Mouse (Mus musculus): ENCODE results near the gene Ovca2.
"Not testable (repeated sequence)": the region's sequence is repeated elsewhere in the genome, so short reads cannot be mapped to it uniquely, and the experiment has no call there.

Gene Ovca2

DNA sequence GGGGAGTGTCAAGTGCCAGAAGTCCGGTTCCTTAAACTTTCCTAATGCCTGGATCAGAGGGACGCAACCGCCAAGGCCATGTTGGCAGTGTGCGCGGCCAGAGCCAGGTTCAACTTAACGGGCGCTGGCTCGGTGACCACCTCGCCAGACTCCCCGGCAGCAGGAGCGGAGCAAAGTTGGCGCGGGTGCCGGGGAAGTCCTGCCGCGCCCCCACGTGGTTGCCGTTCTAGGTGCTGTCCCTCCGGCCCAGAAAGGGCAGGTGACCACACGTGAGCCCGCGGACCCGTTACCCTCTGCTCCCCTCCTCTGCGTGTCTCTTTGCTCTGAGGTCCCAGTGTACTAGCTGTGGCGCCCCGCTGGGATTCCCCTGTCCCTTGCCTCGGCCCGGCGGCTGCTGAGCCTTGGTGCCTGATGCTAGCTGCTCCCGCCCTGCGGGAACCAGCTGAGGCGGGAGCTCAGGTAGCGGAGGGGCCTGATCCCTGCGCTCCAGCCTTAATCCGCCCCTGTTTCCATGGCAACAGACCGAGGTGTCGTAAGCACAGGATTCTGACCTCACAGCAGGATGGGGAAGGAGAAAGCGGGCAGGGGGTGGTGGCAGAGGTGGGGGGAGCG, 16.3 kb upstream of the Ovca2 start:
- DNase-seq = peak; percentile 57 to 60

DNA sequence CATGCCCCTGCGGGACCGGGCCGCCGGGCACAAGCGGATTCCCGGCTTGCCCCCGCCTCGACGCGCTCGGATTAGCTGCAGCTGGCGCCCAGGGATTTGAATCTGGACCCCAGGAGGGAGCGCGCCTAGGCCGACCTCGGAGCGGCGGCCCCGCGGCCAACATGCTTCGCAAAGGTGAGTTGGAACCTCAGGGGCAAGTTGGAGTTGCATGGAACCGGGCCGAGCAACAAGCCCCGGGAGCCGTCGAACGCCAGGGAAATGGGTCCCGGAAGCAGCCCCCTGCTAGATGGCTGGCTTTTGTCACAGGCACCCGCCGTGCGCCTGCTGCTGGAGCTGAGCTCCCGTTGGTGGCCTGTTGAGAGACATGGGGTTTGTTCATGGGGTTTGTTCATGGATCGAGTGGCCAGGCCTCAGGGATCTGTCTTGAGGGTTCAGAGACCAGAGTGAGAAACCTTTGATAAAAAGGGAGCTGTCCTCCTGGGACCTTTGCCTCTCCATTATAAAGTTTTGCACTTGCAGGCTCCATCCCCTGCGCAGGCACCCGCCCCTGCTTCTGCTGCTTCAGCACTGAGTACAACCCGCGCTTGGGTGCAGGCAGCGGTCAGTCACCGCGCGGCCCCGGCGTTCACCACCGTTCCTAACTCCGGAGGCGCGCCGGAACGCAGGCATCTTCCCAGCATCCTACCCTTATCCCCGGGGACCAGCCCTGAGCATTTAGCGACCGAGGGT, 15.7 kb upstream of the Ovca2 start:
- no peak for DNase-seq

DNA sequence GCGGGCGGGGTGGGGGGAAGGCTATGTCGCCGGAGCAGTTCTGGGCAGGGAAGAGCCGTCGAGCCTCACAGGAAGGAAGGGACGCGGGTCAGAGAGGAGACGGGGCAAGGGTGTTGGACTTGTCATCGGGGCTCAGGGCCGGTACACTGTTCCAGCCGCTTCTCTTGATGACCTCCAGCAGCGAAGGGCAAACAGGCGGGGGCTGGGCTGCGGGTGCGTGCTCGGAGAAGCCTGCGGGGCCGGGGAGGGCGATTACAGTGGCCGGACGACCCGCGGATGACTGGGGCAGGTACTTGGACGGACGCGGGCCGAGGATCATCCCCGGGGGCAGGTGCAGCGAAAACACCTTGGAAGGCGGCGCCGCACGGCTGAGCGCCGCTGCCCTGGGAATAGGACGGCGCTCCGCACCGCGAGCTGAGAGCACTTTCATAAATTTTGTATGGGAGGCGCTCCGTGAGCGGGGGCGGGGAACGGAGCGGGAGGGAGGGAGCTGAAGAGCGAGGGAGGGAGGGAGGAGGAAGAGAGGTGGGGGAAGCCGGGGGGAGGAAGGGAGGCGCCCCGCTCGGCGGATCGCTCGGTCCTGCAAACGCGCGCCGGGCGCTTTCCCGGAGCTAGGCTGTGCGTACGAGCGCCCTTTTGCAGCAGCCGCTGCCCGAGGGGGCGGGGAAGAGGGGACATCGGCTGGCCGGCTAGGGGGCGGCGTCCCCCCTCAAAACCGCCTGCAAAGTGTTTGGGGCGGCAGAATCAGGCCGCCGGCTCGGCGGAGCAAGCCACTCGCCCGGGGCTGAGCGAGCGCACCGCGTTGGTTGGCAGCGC, 14.8 kb upstream of the Ovca2 start, which contains the start of gene Rtn4rl1:
Gene Rtn4rl1, plus strand, starts transcription at position 528 of the 816 bp plus-strand sequence.
- peak; percentile 78 to 80 for DNase-seq

DNA sequence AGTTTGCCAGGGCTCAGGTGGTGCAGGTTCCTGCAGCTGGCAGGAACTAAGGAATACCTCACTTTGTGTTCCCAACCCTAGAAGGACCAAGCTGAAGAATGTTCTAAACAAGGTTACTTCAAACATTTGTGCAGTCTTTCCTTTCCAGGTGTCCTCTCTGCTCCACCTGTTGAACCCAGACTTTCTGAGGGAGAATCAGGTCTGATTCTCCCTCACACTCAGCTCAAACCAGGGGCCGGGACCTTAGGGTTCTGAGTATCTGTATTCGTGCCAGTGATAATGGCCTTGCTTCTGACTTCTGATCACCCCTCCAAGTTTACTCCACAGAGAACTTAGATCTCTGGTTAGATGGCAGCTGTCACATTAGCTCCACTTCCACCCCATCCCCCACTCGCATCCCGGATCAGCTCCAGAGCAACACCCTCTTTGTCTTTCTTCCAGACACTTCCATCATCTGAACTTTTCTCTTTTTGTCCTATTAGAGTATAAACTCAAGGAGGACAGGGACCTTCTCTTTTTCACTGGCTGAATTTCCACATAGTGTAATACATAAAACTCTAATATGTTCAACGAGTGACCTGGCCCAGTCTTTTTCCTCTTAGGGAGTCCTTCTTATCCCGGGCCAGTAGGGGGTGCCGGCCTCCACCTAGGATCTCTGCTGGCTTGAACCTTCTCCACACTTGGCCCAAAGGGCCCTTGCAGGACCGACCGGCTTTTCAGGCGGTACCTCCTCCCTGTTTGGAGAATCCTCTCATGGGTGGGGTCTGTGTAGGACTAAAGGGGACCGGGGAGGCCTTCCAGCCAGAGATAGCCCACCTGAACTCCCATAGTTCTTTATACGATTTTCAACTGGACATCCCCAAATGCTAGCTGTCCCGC, 13.9 kb upstream of the Ovca2 start:
- DNase-seq = peak; percentile 86 to 90

DNA sequence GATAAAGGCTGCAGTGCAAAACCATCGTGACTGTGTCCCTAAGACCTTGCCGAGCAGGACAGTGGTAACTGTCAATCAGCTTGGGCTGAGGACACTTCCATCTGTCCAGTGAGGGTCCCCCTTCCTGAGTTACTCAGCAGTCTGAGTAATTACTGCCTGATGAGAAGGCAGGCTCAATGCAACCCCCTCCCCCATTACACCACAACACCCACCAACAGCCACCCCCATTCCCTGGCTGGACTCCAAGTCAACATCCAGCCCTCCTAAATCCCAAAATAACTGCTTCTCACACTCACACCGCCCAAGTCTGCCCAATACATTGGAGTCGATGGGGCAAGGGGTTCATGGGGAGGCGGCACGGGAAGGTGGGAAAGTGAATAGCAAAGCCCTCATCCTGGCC, 13.2 kb upstream of the Ovca2 start:
- DNase-seq = no peak

DNA sequence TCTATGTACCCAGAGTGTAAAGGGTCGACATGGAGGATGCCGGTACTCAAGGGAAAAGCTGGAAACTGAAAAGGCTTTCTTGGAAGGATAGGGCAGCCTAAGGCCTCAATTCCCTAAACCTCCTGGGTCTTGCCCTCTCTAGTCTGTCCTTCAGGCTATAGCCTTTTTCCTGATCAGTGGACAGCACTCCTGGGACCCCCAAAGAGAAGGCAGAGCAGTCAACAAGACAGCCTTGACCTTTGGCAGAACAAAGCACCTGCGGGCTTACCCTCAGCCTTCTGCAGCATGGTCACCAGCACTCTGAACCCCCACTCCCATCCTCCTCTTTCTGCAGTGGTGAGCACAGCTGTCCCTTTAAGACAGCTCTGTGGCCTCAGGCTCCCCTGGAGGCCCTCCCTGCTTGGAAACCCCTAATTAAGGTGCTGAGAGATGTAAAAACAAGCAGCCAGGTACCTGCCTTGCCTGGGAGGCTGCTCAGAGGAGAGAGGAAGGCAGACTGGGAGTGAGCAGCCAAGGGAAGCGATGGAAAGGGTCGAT, 12.3 kb upstream of the Ovca2 start, which contains the start of gene Dph1:
Gene Dph1, minus strand, starts transcription at position 337 of the 537 bp plus-strand sequence.
- no peak for DNase-seq

DNA sequence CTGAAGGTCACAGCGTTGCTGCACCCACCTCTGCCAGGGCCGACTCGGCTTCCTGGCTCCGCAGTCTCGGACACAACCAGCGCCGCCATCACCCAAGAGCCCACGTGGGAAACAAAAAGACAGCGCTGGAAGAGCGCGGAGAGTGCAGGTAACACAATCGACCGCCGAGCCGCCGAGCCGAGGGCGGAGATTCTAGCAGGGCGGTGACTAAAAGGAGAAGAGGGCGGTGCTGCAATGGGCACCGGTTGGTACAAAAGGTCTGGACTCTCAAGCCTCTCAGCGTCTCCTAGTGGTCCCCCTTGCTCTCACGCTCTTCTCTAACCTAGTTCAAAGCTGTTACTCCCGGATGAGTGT, 11.7 kb upstream of the Ovca2 start:
- peak; percentile 88 to 90 for DNase-seq

DNA sequence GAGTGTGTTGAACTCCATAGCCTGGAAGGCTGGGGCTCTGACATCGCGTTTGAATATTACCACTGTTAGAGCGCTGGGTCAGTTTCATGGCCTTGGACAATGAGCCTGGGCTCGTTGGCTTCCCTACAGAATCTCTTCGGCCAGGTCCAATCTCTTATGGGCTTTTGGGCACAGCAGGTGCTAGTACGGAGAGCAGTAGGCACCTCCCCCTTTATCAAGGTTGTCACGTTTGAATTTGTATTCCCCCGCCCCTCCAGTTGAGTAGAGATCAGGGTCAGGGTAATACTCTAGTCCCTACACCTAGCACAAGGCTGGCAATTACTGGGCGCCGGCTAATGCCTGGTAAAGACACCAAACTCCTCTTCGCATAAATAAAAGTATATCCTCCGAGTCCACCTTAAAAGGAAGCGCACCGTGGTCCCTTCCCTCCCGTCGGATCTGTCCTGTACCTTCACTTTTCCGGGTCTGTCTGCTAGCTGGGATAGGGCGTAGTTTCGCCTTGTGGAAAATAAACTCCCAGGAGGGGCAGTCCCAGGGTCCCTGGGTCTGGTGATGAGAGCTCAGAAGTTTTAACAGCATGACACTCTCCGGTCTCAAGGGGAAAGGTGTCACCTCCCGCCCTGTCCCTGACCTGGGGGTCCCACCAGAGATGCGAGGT, 11.2 kb upstream of the Ovca2 start:
- no peak for DNase-seq

DNA sequence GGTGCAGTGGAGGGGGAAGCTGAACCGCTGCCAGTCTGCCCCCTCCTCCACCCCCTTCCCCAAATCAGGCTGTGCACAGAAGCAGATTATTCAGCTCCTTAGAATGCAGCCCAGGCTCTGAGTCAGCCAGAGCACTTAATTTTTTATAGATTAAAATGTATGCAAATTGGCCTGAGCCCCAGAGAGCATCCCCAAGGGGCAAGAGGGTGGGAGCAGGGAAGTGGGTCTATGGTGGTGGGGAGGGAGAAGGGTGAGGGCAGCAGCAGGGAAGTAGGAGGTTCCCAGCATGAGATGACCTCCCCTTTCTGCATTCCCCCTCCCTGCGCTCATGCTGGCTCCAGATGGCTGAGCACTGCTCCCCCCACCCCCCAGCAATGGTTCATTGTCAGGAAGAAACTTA, 6.4 kb upstream of the Ovca2 start:
- DNase-seq = no peak

DNA sequence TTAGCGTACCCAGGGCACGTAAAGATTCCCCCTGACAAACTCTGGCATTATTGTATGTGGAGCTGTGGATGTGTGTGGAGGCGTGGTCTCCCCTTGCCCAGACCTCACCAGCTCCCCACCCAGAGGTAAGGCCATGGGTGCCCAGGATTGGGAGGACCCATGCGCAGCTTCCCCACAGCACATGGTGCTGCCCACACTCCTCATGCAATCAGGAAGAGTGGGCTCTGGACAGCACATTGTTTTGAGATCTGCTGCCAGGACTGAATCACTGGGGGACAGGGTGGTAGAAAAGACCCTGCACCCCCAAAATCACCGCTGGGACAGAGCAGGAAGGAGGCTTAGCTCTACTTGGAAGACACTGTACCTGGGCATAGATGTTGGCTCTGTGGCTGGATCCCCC, 5.9 kb upstream of the Ovca2 start:
- no peak for DNase-seq

DNA sequence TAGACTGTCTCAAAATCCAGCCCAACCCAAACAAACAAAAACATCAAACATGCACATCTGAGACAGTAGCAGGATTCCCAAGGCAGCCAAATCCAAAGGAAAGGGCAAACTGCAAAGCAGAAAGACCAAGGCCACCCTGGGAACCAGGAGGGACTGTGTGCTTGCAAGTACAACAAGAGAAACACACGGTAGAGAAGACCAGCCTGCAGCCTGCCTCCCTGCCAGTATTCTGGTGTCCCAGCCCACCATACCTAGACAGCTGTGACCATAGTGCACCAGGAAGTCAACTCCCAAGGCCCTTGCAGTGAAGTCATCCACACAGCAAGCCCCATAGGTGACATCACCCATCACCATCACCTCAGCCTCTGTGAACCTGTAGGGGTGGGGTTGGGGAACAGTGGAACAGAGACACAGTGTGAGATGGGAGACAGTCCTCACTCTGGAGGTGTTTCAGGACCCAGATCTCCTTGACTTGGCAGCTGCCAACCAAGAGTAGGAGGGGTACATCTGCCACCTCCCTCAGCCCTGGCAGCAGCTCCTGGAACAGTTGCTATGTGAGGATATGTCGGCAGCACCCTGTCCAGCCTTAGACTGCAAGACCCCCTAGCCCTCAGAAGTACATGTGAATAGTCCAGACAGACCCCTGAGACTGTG, 5.4 kb upstream of the Ovca2 start:
- DNase-seq = no peak

DNA sequence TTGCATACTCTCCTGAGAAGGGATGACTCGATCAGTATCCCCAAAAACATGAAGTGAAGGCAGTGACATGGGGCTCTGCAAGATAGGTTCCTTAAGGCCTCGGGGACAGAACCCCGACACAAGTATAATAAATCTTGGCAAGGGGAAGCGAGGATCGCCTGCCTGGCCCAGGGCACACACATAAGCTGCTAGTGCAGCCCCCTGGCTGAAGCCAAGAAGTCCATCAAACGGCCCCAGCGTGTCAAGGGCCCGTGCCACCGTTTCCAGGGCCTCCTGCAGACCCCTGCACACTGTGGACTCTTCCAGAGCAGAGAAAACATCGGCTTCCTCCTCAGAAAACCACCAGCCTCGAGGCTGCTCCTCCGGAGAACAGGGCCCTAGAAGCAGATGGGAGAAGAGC, 624 bp downstream of the Ovca2 start:
- no peak for DNase-seq

DNA sequence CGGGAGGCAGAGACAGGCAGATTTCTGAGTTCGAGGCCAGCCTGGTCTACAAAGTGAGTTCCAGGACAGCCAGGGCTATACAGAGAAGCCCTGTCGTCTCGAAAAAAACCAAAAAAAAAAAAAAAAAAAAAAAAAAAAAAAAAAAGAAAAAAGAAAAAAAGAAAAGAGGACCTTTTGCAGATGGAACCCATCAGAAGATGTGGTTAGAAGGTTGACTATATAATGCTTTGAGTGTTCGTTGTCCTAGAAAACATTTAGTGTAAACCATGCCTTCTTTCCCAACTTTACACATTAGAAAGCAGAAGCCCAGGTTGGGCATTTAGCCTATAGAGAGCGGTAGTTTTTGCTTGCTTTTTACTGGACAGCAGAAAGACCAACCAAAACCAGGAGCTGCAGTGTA, 4.1 kb downstream of the Ovca2 start:
- not testable (repeated sequence) for DNase-seq

DNA sequence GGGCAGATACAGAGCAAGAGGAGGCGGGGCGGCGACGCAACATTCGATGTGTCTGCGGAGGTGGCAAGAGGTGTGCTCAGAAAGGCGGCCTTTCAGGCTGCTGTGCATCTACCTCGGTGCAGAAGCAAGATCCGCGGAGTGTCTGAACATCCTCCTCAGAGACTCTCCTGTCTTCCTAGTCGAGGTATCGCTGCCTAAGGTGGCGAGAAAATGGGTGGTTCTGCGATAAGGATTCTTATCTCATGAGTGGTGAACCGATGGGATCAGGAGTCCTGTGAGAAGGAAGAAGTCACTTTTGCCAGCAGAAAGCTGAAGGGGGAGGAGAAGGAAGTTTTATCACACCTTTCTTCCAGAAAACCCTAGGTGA, 4.9 kb downstream of the Ovca2 start:
- DNase-seq = no peak

DNA sequence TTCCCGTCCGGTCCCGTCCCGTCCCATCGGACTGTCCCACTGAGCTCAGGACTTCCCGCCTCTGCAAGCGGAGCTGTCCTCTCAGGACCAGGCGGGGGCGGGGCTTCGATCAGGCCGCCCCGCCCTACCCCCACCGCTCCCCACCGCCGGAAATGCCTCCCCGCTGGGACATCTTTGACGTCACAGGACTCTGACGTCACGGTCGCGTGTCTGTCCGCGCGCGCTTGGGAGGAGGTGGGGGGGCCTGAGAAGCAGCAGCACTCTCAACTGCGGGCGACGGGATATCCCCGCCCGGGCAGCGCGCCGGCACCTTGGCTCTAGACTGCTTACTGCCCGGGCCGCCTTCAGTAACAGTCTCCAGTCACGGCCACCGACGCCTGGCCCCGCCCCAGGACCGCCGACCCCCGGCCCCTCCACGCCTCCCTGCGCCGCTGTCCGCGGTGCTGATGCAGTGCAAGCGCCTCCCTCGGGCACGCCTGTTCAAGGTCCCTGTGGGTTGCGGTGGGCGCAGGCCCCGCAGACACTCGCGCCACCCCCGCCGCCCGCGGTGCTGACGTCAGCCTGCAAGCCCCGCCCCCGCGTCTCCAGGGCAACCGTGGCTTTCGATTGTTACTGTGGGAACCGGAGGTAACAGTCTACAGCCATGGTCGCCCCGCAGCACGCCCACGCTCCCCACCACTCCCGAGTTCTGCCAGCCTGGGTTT, 5.4 kb downstream of the Ovca2 start:
- DNase-seq = peak; percentile 79 to 84

DNA sequence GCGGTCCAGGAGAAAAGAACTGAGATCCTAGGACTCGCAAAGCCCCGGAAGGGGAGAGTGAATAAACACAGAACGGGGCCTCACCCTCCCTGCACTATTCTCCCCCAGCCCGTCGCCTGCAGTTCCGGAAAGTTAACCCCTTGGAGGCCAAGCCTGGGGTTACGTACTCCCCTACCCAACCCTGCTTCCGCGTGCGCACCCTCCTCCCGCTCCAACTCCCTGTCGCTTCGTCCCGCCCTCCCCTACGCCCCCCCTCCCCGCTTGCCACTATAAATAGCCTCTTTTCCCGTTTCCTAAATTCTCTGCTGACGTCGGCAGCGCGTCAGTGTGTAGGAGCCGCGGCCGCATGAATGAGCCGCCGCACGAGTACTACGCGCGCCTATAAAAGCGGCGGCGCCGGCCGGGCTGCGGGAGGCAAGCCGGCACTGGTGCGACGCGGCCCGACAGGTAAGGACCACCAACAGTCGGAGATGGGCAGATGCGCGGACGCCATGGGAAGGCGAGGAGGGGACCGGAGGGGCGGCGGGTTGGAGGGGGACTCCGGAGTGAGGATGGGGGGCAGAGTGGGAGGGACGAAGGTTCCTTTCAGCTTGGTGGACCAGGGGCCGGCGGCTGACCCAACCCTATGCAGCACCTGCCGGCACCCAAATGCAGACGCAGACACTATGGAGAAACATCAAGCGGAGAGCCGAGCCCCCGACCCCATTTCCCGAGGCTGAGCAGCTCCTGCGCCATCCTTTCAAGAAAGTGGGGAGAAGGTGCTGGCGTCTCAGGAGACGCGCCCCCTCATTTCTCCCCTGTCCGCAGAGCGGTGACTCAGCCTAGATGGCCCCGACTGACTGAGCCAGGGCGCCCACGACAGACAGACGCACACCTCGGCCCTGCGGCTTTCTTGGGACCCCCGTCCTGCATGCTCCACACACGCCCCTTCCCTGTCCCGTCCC, 6.2 kb downstream of the Ovca2 start:
- no peak for DNase-seq

DNA sequence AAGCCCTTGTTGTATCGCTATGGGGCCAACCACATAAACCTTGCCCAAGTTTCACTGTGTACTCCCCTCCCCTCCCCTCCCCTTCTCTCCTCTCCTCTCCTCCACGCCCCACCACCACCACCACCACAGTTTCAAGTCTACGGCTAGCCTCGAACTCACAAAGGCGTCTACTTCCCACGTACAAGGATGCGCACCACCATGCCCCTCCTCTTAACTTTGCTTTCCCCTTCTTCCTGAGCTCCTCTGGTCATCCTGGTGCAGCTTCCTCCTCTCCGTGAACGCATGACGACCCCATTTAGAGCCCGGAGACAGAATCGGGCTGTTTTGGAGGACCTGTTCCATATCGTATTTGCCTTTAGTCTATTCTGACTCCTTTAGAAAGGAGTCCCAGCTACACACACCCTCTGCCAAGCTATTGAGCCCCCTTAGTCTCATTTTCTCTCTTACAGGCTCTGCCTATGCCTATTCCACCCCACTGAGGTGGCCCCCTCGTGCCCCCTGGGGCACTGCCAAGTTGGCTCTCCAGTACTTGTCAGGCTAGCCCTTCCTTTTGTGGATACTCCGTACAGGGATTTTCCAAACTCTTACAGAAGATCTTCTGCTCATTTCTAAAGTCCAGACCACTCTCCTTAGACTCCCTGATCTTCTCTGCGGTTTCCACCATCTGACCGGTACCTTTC, 7.3 kb downstream of the Ovca2 start:
- DNase-seq = no peak

DNA sequence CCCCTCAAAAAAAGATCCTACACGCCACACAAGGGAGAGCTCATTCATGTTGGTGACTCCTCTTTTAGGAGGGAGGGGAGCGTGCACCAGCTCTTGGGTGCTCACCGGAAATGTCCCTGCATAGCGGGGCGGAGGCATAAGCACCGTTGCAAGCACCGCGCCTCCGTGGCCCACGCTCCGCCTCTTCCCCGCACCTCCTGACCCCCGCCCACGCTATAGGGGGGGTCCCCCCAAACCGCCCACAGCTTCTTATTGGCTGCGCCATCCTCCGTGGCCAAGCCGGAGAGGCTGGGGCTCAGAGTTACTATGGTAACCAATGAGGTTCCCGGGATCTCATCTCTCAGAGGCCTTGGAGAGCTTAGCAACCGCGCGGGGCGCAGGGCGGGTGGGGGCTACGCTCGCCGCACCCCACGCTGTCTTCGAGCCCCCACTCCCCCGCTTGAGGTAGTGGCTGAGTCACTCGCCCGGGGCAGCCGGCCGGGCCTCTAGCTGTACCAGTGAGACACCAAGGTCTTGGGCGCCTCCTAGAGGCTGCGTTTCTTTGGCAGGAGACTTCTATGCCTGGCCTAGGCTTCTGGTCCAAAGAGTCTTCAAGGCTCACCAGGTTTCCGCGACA, 8.4 kb downstream of the Ovca2 start:
- peak; percentile 90 to 93 for DNase-seq
